Mouse (Mus musculus) kidney, embryonic 15.5 days (tissue): ENCODE results near the gene Hoxd10. TPM values are rescaled to one million over a fixed set of nuclear protein-coding genes. Genes with fewer than 3 reads are reported as not detected.

ENCODE experiments used
- ATAC-seq: fragments of 200-750 bp; cut with Nextera tagmentation; replicated peaks from 2 replicates; pipeline ENCODE4 v1.8.0; 2017; ENCODE audit warnings: moderate TSS enrichment; ENCODE audit not compliant: low FRiP score
- H3K27ac ChIP-seq: fragments of 300-500 bp; sonication (generic); 2 replicates; pipeline ENCODE4 v1.5.1; 2015; ENCODE audit warnings: mild to moderate bottlenecking, inconsistent platforms
- H3K27me3 ChIP-seq: fragments of 300-500 bp; sonication (generic); 2 replicates; pipeline ENCODE4 v1.6.1; 2015; ENCODE audit warnings: inconsistent platforms
- H3K36me3 ChIP-seq: fragments of 300-500 bp; sonication (generic); 2 replicates; pipeline ENCODE4 v1.6.1; 2015; ENCODE audit warnings: inconsistent platforms
- H3K4me1 ChIP-seq: fragments of 300-500 bp; sonication (generic); 2 replicates; pipeline ENCODE4 v1.6.1; 2015; ENCODE audit warnings: inconsistent platforms
- H3K4me2 ChIP-seq: fragments of 300-500 bp; sonication (generic); 2 replicates; pipeline ENCODE4 v1.6.1; 2015; ENCODE audit warnings: moderate library complexity, mild to moderate bottlenecking, inconsistent platforms
- H3K4me3 ChIP-seq: fragments of 300-500 bp; sonication (generic); replicated peaks from 2 replicates; pipeline ENCODE4 v1.5.1; 2015; ENCODE audit warnings: mild to moderate bottlenecking, inconsistent platforms
- H3K9ac ChIP-seq: fragments of 300-500 bp; sonication (generic); 2 replicates; pipeline ENCODE4 v1.6.1; 2015; ENCODE audit warnings: mild to moderate bottlenecking, inconsistent platforms
- H3K9me3 ChIP-seq: fragments of 300-500 bp; sonication (generic); replicated peaks from 2 replicates; pipeline ENCODE4 v1.6.1; 2016; ENCODE audit warnings: inconsistent platforms
- WGBS: fragments of 180-500 bp; shearing (Covaris S2); methylation state at CpG from one replicate; pipeline ENCODE4 v1.1.7; 2015; ENCODE audit warnings: mixed read lengths; 5-methylcytosine and 5-hydroxymethylcytosine counted together
- polyA plus RNA-seq: library from polyadenylated mRNA; unstranded; fragments of >200 nt; fragmentation: Nextera tagmentation; extraction: Ambion mirVana; gene quantifications from 2 replicates; pipeline ENCODE4 v1.2.1, GENCODE M21; 2015

Gene Hoxd10
- polyA plus RNA-seq, 1 experiment from 2014 or later, result 33.6 TPM

GRCm38 (mm10) chr2:74702820-74703219, 11.1 kb downstream of the Hoxd10 start:
- H3K27me3 ChIP-seq, result 0 out of 2 replicates have a peak, but pooled peaks cover 7% of the 10 kb centered on the region
- peak overlapping the region; percentile 75 for H3K4me2 ChIP-seq
- H3K9me3 ChIP-seq, result no peaks in the 10 kb centered on the region
- H3K4me3 ChIP-seq, result peak overlapping the region; percentile 12; the same call in 1 of the 2 replicates
- WGBS, result 39% methylated on average over 6 of the region's 6 CpGs
- H3K4me1 ChIP-seq, result peaks cover 47% of the 10 kb centered on the region
- peak overlapping the region; percentile 100 for H3K27ac ChIP-seq
- ATAC-seq, result no peak
- H3K36me3 ChIP-seq, result no peaks in the 10 kb centered on the region
- H3K9ac ChIP-seq, result no peak overlapping the region

- WGBS, result 29% methylated on average over 10 of the region's 10 CpGs
- no peak for ATAC-seq
- Histone ChIP-seq H3K27me3 (0 out of 2 replicates have a peak, but pooled peaks cover 7% of the 10 kb centered on the region), H3K4me3 (peak overlapping the region; percentile 79), H3K9me3 (no peaks in the 10 kb centered on the region), H3K4me2 (peak overlapping the region; percentile 75), H3K36me3 (no peaks in the 10 kb centered on the region), H3K27ac (peak overlapping the region; percentile 100), H3K9ac (peak overlapping the region; percentile 95), H3K4me1 (peaks cover 50% of the 10 kb centered on the region)
Observed at GRCm38 (mm10) chr2:74703317-74703716, 11.6 kb downstream of the Hoxd10 start.

GRCm38 (mm10) chr2:74703720-74704392, 12.1 kb downstream of the Hoxd10 start:
- ATAC-seq, result peak; percentile 63
- H3K27ac ChIP-seq, result peak overlapping the region; percentile 100
- H3K9me3 ChIP-seq, result no peaks in the 10 kb centered on the region
- no peaks in the 10 kb centered on the region for H3K36me3 ChIP-seq
- H3K4me3 ChIP-seq, result peak overlapping the region; percentile 79
- H3K4me1 ChIP-seq, result peaks cover 53% of the 10 kb centered on the region
- WGBS, result 6% methylated on average over 26 of the region's 26 CpGs
- 0 out of 2 replicates have a peak, but pooled peaks cover 7% of the 10 kb centered on the region for H3K27me3 ChIP-seq
- peak overlapping the region; percentile 95 for H3K9ac ChIP-seq
- peak overlapping the region; percentile 75 for H3K4me2 ChIP-seq

- Histone ChIP-seq H3K4me1 (peaks cover 54% of the 10 kb centered on the region), H3K27me3 (0 out of 2 replicates have a peak, but pooled peaks cover 7% of the 10 kb centered on the region), H3K9me3 (no peaks in the 10 kb centered on the region), H3K27ac (peak within 1 kb of the TSS; percentile 100), H3K9ac (peak within 1 kb of the TSS; percentile 95), H3K4me3 (peak within 1 kb of the TSS; percentile 79), H3K36me3 (no peaks in the 10 kb centered on the region), H3K4me2 (peak within 1 kb of the TSS; percentile 75)
- peak; percentile 73 for ATAC-seq
- under 1% methylated on average over 36 of the region's 52 CpGs for WGBS
Observed at GRCm38 (mm10) chr2:74704393-74704998, 12.8 kb downstream of the Hoxd10 start, which contains the start of gene Hoxd8. Gene Hoxd8 (plus strand): TSS chr2:74704615.

- Histone ChIP-seq H3K27me3 (0 out of 2 replicates have a peak, but pooled peaks cover 7% of the 10 kb centered on the region), H3K9ac (peak overlapping the region; percentile 95), H3K4me2 (peak overlapping the region; percentile 75), H3K4me1 (peaks cover 54% of the 10 kb centered on the region), H3K27ac (peak overlapping the region; percentile 100), H3K4me3 (peak overlapping the region; percentile 79), H3K9me3 (no peaks in the 10 kb centered on the region), H3K36me3 (no peaks in the 10 kb centered on the region)
- peak; percentile 43 for ATAC-seq
- under 1% methylated on average over 39 of the region's 66 CpGs for WGBS
Observed at GRCm38 (mm10) chr2:74704999-74705466, 13.3 kb downstream of the Hoxd10 start.

- Histone ChIP-seq H3K27ac (peak overlapping the region; percentile 100), H3K9ac (peak overlapping the region; percentile 95), H3K27me3 (0 out of 2 replicates have a peak, but pooled peaks cover 1% of the 10 kb centered on the region), H3K4me1 (peaks cover 54% of the 10 kb centered on the region), H3K4me3 (peak overlapping the region; percentile 79), H3K4me2 (peak overlapping the region; percentile 75), H3K9me3 (no peaks in the 10 kb centered on the region), H3K36me3 (no peaks in the 10 kb centered on the region)
- under 1% methylated on average over 60 of the region's 85 CpGs for WGBS
- peak; percentile 38; the same call in 1 of the 2 replicates for ATAC-seq
Observed at GRCm38 (mm10) chr2:74705467-74706089, 13.9 kb downstream of the Hoxd10 start.

GRCm38 (mm10) chr2:74706393-74706960, 14.8 kb downstream of the Hoxd10 start:
- Histone ChIP-seq H3K4me1 (peaks cover 51% of the 10 kb centered on the region), H3K27me3 (no peaks in the 10 kb centered on the region), H3K4me3 (peak overlapping the region; percentile 79), H3K36me3 (no peaks in the 10 kb centered on the region), H3K9ac (peak overlapping the region; percentile 95), H3K4me2 (peak overlapping the region; percentile 75), H3K9me3 (no peaks in the 10 kb centered on the region), H3K27ac (peak overlapping the region; percentile 100)
- no peak for ATAC-seq
- 2% methylated on average over 13 of the region's 13 CpGs for whole genome bisulfite sequencing

GRCm38 (mm10) chr2:74707599-74707998, 15.9 kb downstream of the Hoxd10 start:
- peak overlapping the region; percentile 64 for H3K27ac ChIP-seq
- ATAC-seq, result no peak

GRCm38 (mm10) chr2:74708676-74709075, 17.0 kb downstream of the Hoxd10 start:
- Histone ChIP-seq H3K9me3 (no peaks in the 10 kb centered on the region), H3K4me1 (peaks cover 40% of the 10 kb centered on the region), H3K4me2 (peak overlapping the region; percentile 75), H3K9ac (peak overlapping the region; percentile 35), H3K27me3 (no peaks in the 10 kb centered on the region), H3K36me3 (no peaks in the 10 kb centered on the region), H3K4me3 (peak overlapping the region; percentile 79), H3K27ac (peak overlapping the region; percentile 64)
- 30% methylated on average over 4 of the region's 4 CpGs for WGBS
- ATAC-seq, result no peak

More at GRCm38 (mm10) chr2:74707599-74707998, 15.9 kb downstream of the Hoxd10 start:
- Histone ChIP-seq H3K4me1 (peaks cover 48% of the 10 kb centered on the region), H3K4me2 (peak overlapping the region; percentile 75), H3K27me3 (no peaks in the 10 kb centered on the region), H3K36me3 (no peaks in the 10 kb centered on the region), H3K4me3 (peak overlapping the region; percentile 79), H3K9ac (peak overlapping the region; percentile 35), H3K9me3 (no peaks in the 10 kb centered on the region)
- 9% methylated on average over 7 of the region's 7 CpGs for WGBS

- WGBS, result 20% methylated on average over 5 of the region's 5 CpGs
- ATAC-seq, result no peak
- Histone ChIP-seq H3K4me1 (peaks cover 41% of the 10 kb centered on the region), H3K36me3 (no peaks in the 10 kb centered on the region), H3K4me2 (peak overlapping the region; percentile 75), H3K27ac (peak overlapping the region; percentile 96), H3K9ac (no peak overlapping the region; the same call in 1 of the 2 replicates), H3K9me3 (no peaks in the 10 kb centered on the region), H3K27me3 (no peaks in the 10 kb centered on the region), H3K4me3 (peak overlapping the region; percentile 95)
Observed at GRCm38 (mm10) chr2:74709465-74710419, 18.0 kb downstream of the Hoxd10 start.
